Mouse (Mus musculus) B cell, adult 2 months (primary cell): Measurements from ENCODE around the gene Slit3.

Experiments
- DNase-seq, 2 experiments: peaks; one replicate each; pipeline ENCODE4 v3.0.0; 2022

Gene Slit3

GRCm38 (mm10) chr11:35544112-35545064 is 423.4 kb downstream of the Slit3 start:
- DNase-seq, result no peak

- DNase-seq, result no peak
Measured at GRCm38 (mm10) chr11:35546081-35546822, 425.2 kb downstream of the Slit3 start.

- DNase-seq, result no peak
Measured at GRCm38 (mm10) chr11:35550036-35550435, 429.0 kb downstream of the Slit3 start.

GRCm38 (mm10) chr11:35556192-35556591 is 435.2 kb downstream of the Slit3 start:
- no peak for DNase-seq

- no peak for DNase-seq
Measured at GRCm38 (mm10) chr11:35557476-35557875, 436.5 kb downstream of the Slit3 start.

GRCm38 (mm10) chr11:35558311-35558710 is 437.3 kb downstream of the Slit3 start:
- DNase-seq, result no peak

GRCm38 (mm10) chr11:35559386-35559785 is 438.4 kb downstream of the Slit3 start:
- no peak for DNase-seq

GRCm38 (mm10) chr11:35561760-35562159 is 440.7 kb downstream of the Slit3 start:
- DNase-seq, result no peak

GRCm38 (mm10) chr11:35565322-35565721 is 444.3 kb downstream of the Slit3 start:
- DNase-seq, result no peak

GRCm38 (mm10) chr11:35566686-35567085 is 445.7 kb downstream of the Slit3 start:
- no peak for DNase-seq

GRCm38 (mm10) chr11:35569126-35569916 is 448.3 kb downstream of the Slit3 start:
- DNase-seq, result no peak

GRCm38 (mm10) chr11:35569957-35570356 is 448.9 kb downstream of the Slit3 start:
- no peak for DNase-seq

GRCm38 (mm10) chr11:35571910-35572309 is 450.9 kb downstream of the Slit3 start:
- DNase-seq, result no peak

GRCm38 (mm10) chr11:35578796-35579195 is 457.8 kb downstream of the Slit3 start:
- no peak for DNase-seq

GRCm38 (mm10) chr11:35582591-35582990 is 461.6 kb downstream of the Slit3 start:
- DNase-seq, result no peak

GRCm38 (mm10) chr11:35583633-35584032 is 462.6 kb downstream of the Slit3 start:
- DNase-seq, result no peak

GRCm38 (mm10) chr11:35587174-35587959 is 466.3 kb downstream of the Slit3 start:
- DNase-seq, result no peak

GRCm38 (mm10) chr11:35589892-35590291 is 468.9 kb downstream of the Slit3 start:
- no peak for DNase-seq

GRCm38 (mm10) chr11:35593146-35594034 is 472.4 kb downstream of the Slit3 start:
- DNase-seq, result no peak

GRCm38 (mm10) chr11:35596064-35596463 is 475.0 kb downstream of the Slit3 start:
- no peak for DNase-seq

- no peak for DNase-seq
Measured at GRCm38 (mm10) chr11:35597882-35598281, 476.9 kb downstream of the Slit3 start.
